Mouse (Mus musculus): ENCODE data around the gene Pdcd6ip. TPM values are rescaled to one million over a fixed set of nuclear protein-coding genes. Genes with fewer than 3 reads are reported as not detected.
A peak's percentile ranks its signal among the peaks of the same experiment; 100 is the strongest.
"Not testable (repeated sequence)": the region's sequence is repeated elsewhere in the genome, so short reads cannot be mapped to it uniquely, and the experiment has no call there.

Pdcd6ip gene
- polyA plus RNA-seq, 1 experiment from 2014 or later, result 66.7 TPM

GRCm38 (mm10) chr9:113670105-113670856 is 37.8 kb downstream of the Pdcd6ip start:
- H3K27me3 ChIP-seq (ENCODE audit: control insufficient read depth, insufficient read depth, low read length), result no peaks in the 10 kb centered on the region
- no peaks in the 10 kb centered on the region for H3K4me1 ChIP-seq (replicated peaks; ENCODE audit: control insufficient read depth, insufficient read depth, low read length)
- 80% methylated on average over 7 of the region's 7 CpGs for WGBS
- H3K4me3 ChIP-seq (ENCODE audit: low read depth, low read length), result no peak overlapping the region
- no peak overlapping the region for H3K27ac ChIP-seq (ENCODE audit: low read depth, low read length)
- ATAC-seq (replicated peaks; ENCODE audit: low FRiP score) (no peak), DNase-seq (ENCODE audit: low spot score) (no peak)
- no peak overlapping the region for H3K4me2 ChIP-seq (ENCODE audit: low read depth, low read length, severe bottlenecking)
- H3K9ac ChIP-seq (ENCODE audit: low read length), result no peak overlapping the region
- peaks cover 8% of the 10 kb centered on the region for H3K36me3 ChIP-seq (ENCODE audit: control insufficient read depth, insufficient read depth, low read length)
- peaks cover 3% of the 10 kb centered on the region; the same call in 1 of the 2 replicates for H3K9me3 ChIP-seq (ENCODE audit: control insufficient read depth, low read length)

GRCm38 (mm10) chr9:113663476-113663875 is 44.6 kb downstream of the Pdcd6ip start:
- Histone ChIP-seq H3K9ac (ENCODE audit: low read length) (no peak overlapping the region), H3K36me3 (ENCODE audit: control insufficient read depth, insufficient read depth, low read length) (peaks cover 4% of the 10 kb centered on the region; the same call in 1 of the 2 replicates), H3K4me2 (ENCODE audit: low read depth, low read length, severe bottlenecking) (no peak overlapping the region), H3K4me3 (ENCODE audit: low read depth, low read length) (no peak overlapping the region), H3K27ac (ENCODE audit: low read depth, low read length) (no peak overlapping the region), H3K4me1 (replicated peaks; ENCODE audit: control insufficient read depth, insufficient read depth, low read length) (no peaks in the 10 kb centered on the region), H3K27me3 (ENCODE audit: control insufficient read depth, insufficient read depth, low read length) (no peaks in the 10 kb centered on the region), H3K9me3 (ENCODE audit: control insufficient read depth, low read length) (peaks cover 3% of the 10 kb centered on the region; the same call in 1 of the 2 replicates)
- no peak for DNase-seq (ENCODE audit: low spot score)
- ATAC-seq (replicated peaks; ENCODE audit: low FRiP score), result no peak
- 92% methylated on average over 4 of the region's 4 CpGs for WGBS

GRCm38 (mm10) chr9:113657837-113658236 is 50.2 kb downstream of the Pdcd6ip start:
- H3K36me3 ChIP-seq (ENCODE audit: control insufficient read depth, insufficient read depth, low read length), result peaks cover 2% of the 10 kb centered on the region; the same call in 1 of the 2 replicates
- H3K4me1 ChIP-seq (replicated peaks; ENCODE audit: control insufficient read depth, insufficient read depth, low read length), result no peaks in the 10 kb centered on the region
- no peaks in the 10 kb centered on the region for H3K9me3 ChIP-seq (ENCODE audit: control insufficient read depth, low read length)
- H3K27me3 ChIP-seq (ENCODE audit: control insufficient read depth, insufficient read depth, low read length), result no peaks in the 10 kb centered on the region
- ATAC-seq (replicated peaks; ENCODE audit: low FRiP score), result no peak
- no peak for DNase-seq (ENCODE audit: low spot score)
- no peak overlapping the region for H3K4me3 ChIP-seq (ENCODE audit: low read depth, low read length)
- no peak overlapping the region for H3K4me2 ChIP-seq (ENCODE audit: low read depth, low read length, severe bottlenecking)
- no peak overlapping the region for H3K27ac ChIP-seq (ENCODE audit: low read depth, low read length)
- H3K9ac ChIP-seq (ENCODE audit: low read length), result no peak overlapping the region
- 85% methylated on average over 1 of the region's 1 CpGs for WGBS

GRCm38 (mm10) chr9:113653571-113653970 is 54.5 kb downstream of the Pdcd6ip start:
- Histone ChIP-seq H3K36me3 (ENCODE audit: control insufficient read depth, insufficient read depth, low read length) (peaks cover 2% of the 10 kb centered on the region; the same call in 1 of the 2 replicates), H3K9me3 (ENCODE audit: control insufficient read depth, low read length) (no peaks in the 10 kb centered on the region), H3K27me3 (ENCODE audit: control insufficient read depth, insufficient read depth, low read length) (no peaks in the 10 kb centered on the region), H3K4me1 (replicated peaks; ENCODE audit: control insufficient read depth, insufficient read depth, low read length) (no peaks in the 10 kb centered on the region), H3K4me3 (ENCODE audit: low read depth, low read length) (no peak overlapping the region), H3K9ac (ENCODE audit: low read length) (no peak overlapping the region), H3K4me2 (ENCODE audit: low read depth, low read length, severe bottlenecking) (no peak overlapping the region), H3K27ac (ENCODE audit: low read depth, low read length) (no peak overlapping the region)
- DNase-seq (ENCODE audit: low spot score), result no peak
- ATAC-seq (replicated peaks; ENCODE audit: low FRiP score), result no peak
- WGBS, result 81% methylated on average over 8 of the region's 8 CpGs

- H3K4me2 ChIP-seq (ENCODE audit: low read depth, low read length, severe bottlenecking), result no peak overlapping the region
- H3K4me1 ChIP-seq (replicated peaks; ENCODE audit: control insufficient read depth, insufficient read depth, low read length), result no peaks in the 10 kb centered on the region
- H3K36me3 ChIP-seq (ENCODE audit: control insufficient read depth, insufficient read depth, low read length), result no peaks in the 10 kb centered on the region; the same call in 1 of the 2 replicates
- DNase-seq (ENCODE audit: low spot score) (no peak), ATAC-seq (replicated peaks; ENCODE audit: low FRiP score) (no peak)
- no peaks in the 10 kb centered on the region for H3K27me3 ChIP-seq (ENCODE audit: control insufficient read depth, insufficient read depth, low read length)
- H3K27ac ChIP-seq (ENCODE audit: low read depth, low read length), result no peak overlapping the region
- 86% methylated on average over 8 of the region's 8 CpGs for WGBS
- no peak overlapping the region for H3K4me3 ChIP-seq (ENCODE audit: low read depth, low read length)
- H3K9me3 ChIP-seq (ENCODE audit: control insufficient read depth, low read length), result no peaks in the 10 kb centered on the region
- no peak overlapping the region for H3K9ac ChIP-seq (ENCODE audit: low read length)
Measured at GRCm38 (mm10) chr9:113650787-113651186, 57.3 kb downstream of the Pdcd6ip start.

GRCm38 (mm10) chr9:113649211-113649610 is 58.8 kb downstream of the Pdcd6ip start:
- WGBS, result 84% methylated on average over 8 of the region's 8 CpGs
- H3K27me3 ChIP-seq (ENCODE audit: control insufficient read depth, insufficient read depth, low read length); H3K4me3 ChIP-seq (ENCODE audit: low read depth, low read length); H3K4me2 ChIP-seq (ENCODE audit: low read depth, low read length, severe bottlenecking); ATAC-seq (replicated peaks; ENCODE audit: low FRiP score); H3K27ac ChIP-seq (ENCODE audit: low read depth, low read length); H3K9ac ChIP-seq (ENCODE audit: low read length); H3K4me1 ChIP-seq (replicated peaks; ENCODE audit: control insufficient read depth, insufficient read depth, low read length); H3K9me3 ChIP-seq (ENCODE audit: control insufficient read depth, low read length); DNase-seq (ENCODE audit: low spot score); H3K36me3 ChIP-seq (ENCODE audit: control insufficient read depth, insufficient read depth, low read length): not testable (repeated sequence)

GRCm38 (mm10) chr9:113645837-113646169 is 62.3 kb downstream of the Pdcd6ip start:
- WGBS, result 42% methylated on average over 5 of the region's 5 CpGs
- no peaks in the 10 kb centered on the region for H3K27me3 ChIP-seq (ENCODE audit: control insufficient read depth, insufficient read depth, low read length)
- H3K4me2 ChIP-seq (ENCODE audit: low read depth, low read length, severe bottlenecking), result no peak overlapping the region
- no peak overlapping the region for H3K9ac ChIP-seq (ENCODE audit: low read length)
- H3K36me3 ChIP-seq (ENCODE audit: control insufficient read depth, insufficient read depth, low read length), result no peaks in the 10 kb centered on the region
- no peaks in the 10 kb centered on the region for H3K4me1 ChIP-seq (replicated peaks; ENCODE audit: control insufficient read depth, insufficient read depth, low read length)
- no peak overlapping the region for H3K4me3 ChIP-seq (ENCODE audit: low read depth, low read length)
- H3K9me3 ChIP-seq (ENCODE audit: control insufficient read depth, low read length), result no peaks in the 10 kb centered on the region
- ATAC-seq (replicated peaks; ENCODE audit: low FRiP score) (no peak), DNase-seq (ENCODE audit: low spot score) (no peak)
- no peak overlapping the region for H3K27ac ChIP-seq (ENCODE audit: low read depth, low read length)

GRCm38 (mm10) chr9:113645153-113645836 is 62.8 kb downstream of the Pdcd6ip start:
- H3K36me3 ChIP-seq (ENCODE audit: control insufficient read depth, insufficient read depth, low read length), result no peaks in the 10 kb centered on the region
- ATAC-seq (replicated peaks; ENCODE audit: low FRiP score) (peak; percentile 57), DNase-seq (ENCODE audit: low spot score) (peak; percentile 76)
- no peaks in the 10 kb centered on the region for H3K9me3 ChIP-seq (ENCODE audit: control insufficient read depth, low read length)
- no peak overlapping the region for H3K4me2 ChIP-seq (ENCODE audit: low read depth, low read length, severe bottlenecking)
- H3K27me3 ChIP-seq (ENCODE audit: control insufficient read depth, insufficient read depth, low read length), result no peaks in the 10 kb centered on the region
- H3K4me1 ChIP-seq (replicated peaks; ENCODE audit: control insufficient read depth, insufficient read depth, low read length), result no peaks in the 10 kb centered on the region
- no peak overlapping the region for H3K27ac ChIP-seq (ENCODE audit: low read depth, low read length)
- WGBS, result 43% methylated on average over 9 of the region's 11 CpGs
- H3K9ac ChIP-seq (ENCODE audit: low read length), result no peak overlapping the region
- H3K4me3 ChIP-seq (ENCODE audit: low read depth, low read length), result no peak overlapping the region

All from forebrain, embryonic 11.5 days (tissue).